Mouse (Mus musculus) hindbrain, postnatal 0 days (tissue): Measurements from ENCODE around the gene Pycr1. TPM values are rescaled to one million over a fixed set of nuclear protein-coding genes. Genes with fewer than 3 reads are reported as not detected.
A peak's percentile ranks its signal among the peaks of the same experiment; 100 is the strongest.

Source experiments
- ATAC-seq: fragments of 200-750 bp; cut with Nextera tagmentation; 2 replicates; pipeline ENCODE4 v1.8.0; 2017; ENCODE audit warnings: mild to moderate bottlenecking, moderate TSS enrichment, moderate library complexity
- DNase-seq: peaks from one replicate; pipeline ENCODE4 v3.0.0-alpha.2; 2015; ENCODE audit warnings: low spot score
- H3K27ac ChIP-seq: fragments of 300-500 bp; sonication (generic); 2 replicates; pipeline ENCODE4 v1.5.1; 2014; ENCODE audit warnings: mild to moderate bottlenecking
- H3K27me3 ChIP-seq: fragments of 300-500 bp; sonication (generic); 2 replicates; pipeline ENCODE4 v1.6.1; 2014; ENCODE audit warnings: low read length, mixed read lengths; ENCODE audit not compliant: insufficient read depth
- H3K36me3 ChIP-seq: fragments of 300-500 bp; sonication (generic); 2 replicates; pipeline ENCODE4 v1.6.1; 2014; ENCODE audit warnings: low read length, mixed read lengths; ENCODE audit not compliant: insufficient read depth
- H3K4me1 ChIP-seq: fragments of 300-500 bp; sonication (generic); 2 replicates; pipeline ENCODE4 v1.6.1; 2014; ENCODE audit warnings: antibody characterized with exemption, low read length, mixed read lengths; ENCODE audit not compliant: insufficient read depth
- H3K4me2 ChIP-seq: fragments of 300-500 bp; sonication (generic); 2 replicates; pipeline ENCODE4 v1.6.1; 2014; ENCODE audit warnings: low read depth, mild to moderate bottlenecking, low read length, moderate library complexity, mixed read lengths
- H3K4me3 ChIP-seq: fragments of 300-500 bp; sonication (generic); 2 replicates; pipeline ENCODE4 v1.5.1; 2014; ENCODE audit warnings: low read length
- H3K9ac ChIP-seq: fragments of 300-500 bp; sonication (generic); replicated peaks from 2 replicates; pipeline ENCODE4 v1.6.1; 2014; ENCODE audit warnings: mild to moderate bottlenecking, low read length, moderate library complexity, mixed read lengths
- H3K9me3 ChIP-seq: fragments of 300-500 bp; sonication (generic); 2 replicates; pipeline ENCODE4 v1.6.1; 2016; ENCODE audit warnings: low read length, mixed read lengths
- CTCF ChIP-seq: IDR thresholded peaks from 2 replicates; pipeline ENCODE4 v1.5.1; 2016; ENCODE audit warnings: antibody characterized with exemption, control low read depth, low read depth
- WGBS: fragments of 180-500 bp; shearing (Covaris S2); extraction: QIAGEN DNeasy Blood & Tissue Kit; methylation state at CpG from one replicate; pipeline ENCODE4 v1.1.7; 2014; 5-methylcytosine and 5-hydroxymethylcytosine counted together
- polyA plus RNA-seq: library from polyadenylated mRNA; unstranded; fragments of >200 nt; fragmentation: Nextera tagmentation; extraction: Ambion mirVana; gene quantifications from 2 replicates; pipeline ENCODE4 v1.2.1, GENCODE M21; 2015
- total RNA-seq: library from RNA; depleted of rRNA; stranded (reverse); fragments of >200 nt; gene quantifications from 2 replicates; pipeline ENCODE4 v1.2.3, GENCODE M21; 2014

Gene Pycr1
- total and polyA plus RNA-seq, 2 experiments from 2014 or later: 9.3 to 13.8 TPM

GRCm38 (mm10) chr11:120627468-120628300, 15.9 kb downstream of the Pycr1 start:
- Histone ChIP-seq H3K4me1 (peaks cover 22% of the 10 kb centered on the region), H3K27ac (no peak overlapping the region), H3K4me2 (no peak overlapping the region), H3K9me3 (no peaks in the 10 kb centered on the region), H3K4me3 (no peak overlapping the region), H3K36me3 (peaks cover 12% of the 10 kb centered on the region; the same call in 1 of the 2 replicates), H3K27me3 (no peaks in the 10 kb centered on the region), H3K9ac (no peak overlapping the region)
- no peak for TF ChIP-seq CTCF
- DNase-seq (no peak), ATAC-seq (no peak)
- WGBS: 70% methylated on average over 22 of the region's 22 CpGs

- Histone ChIP-seq H3K9ac (no peak overlapping the region), H3K36me3 (peaks cover 16% of the 10 kb centered on the region; the same call in 1 of the 2 replicates), H3K4me2 (no peak overlapping the region), H3K4me1 (peaks cover 20% of the 10 kb centered on the region), H3K27me3 (no peaks in the 10 kb centered on the region), H3K9me3 (no peaks in the 10 kb centered on the region), H3K27ac (no peak overlapping the region), H3K4me3 (no peak overlapping the region)
- DNase-seq: no peak
- no peak for ATAC-seq
- TF ChIP-seq CTCF: no peak
- 90% methylated on average over 11 of the region's 11 CpGs for WGBS
Measured at GRCm38 (mm10) chr11:120626785-120627467, 16.6 kb downstream of the Pycr1 start.

- H3K27ac ChIP-seq: peak within 1 kb of the TSS; percentile 84
- H3K9me3 ChIP-seq: no peaks in the 10 kb centered on the region
- H3K4me3 ChIP-seq: peak within 1 kb of the TSS; percentile 89
- ATAC-seq (peak; percentile 48), DNase-seq (no peak)
- H3K9ac ChIP-seq: peak within 1 kb of the TSS; percentile 78
- no peak for TF ChIP-seq CTCF
- peaks cover 7% of the 10 kb centered on the region for H3K4me1 ChIP-seq
- 24% methylated on average over 5 of the region's 5 CpGs for WGBS
- no peaks in the 10 kb centered on the region for H3K27me3 ChIP-seq
- H3K4me2 ChIP-seq: peak within 1 kb of the TSS; percentile 91
- peaks cover 32% of the 10 kb centered on the region; the same call in 1 of the 2 replicates for H3K36me3 ChIP-seq
Measured at GRCm38 (mm10) chr11:120625152-120625775, 18.3 kb downstream of the Pycr1 start, which contains the start of gene Sirt7. TSS of gene Sirt7 (minus strand) at chr11:120625240.

GRCm38 (mm10) chr11:120624680-120625111, 18.9 kb downstream of the Pycr1 start:
- TF ChIP-seq CTCF: no peak
- Histone ChIP-seq H3K4me3 (peak overlapping the region; percentile 89), H3K9me3 (no peaks in the 10 kb centered on the region), H3K4me1 (peaks cover 5% of the 10 kb centered on the region), H3K27me3 (no peaks in the 10 kb centered on the region), H3K27ac (peak overlapping the region; percentile 84), H3K9ac (peak overlapping the region; percentile 78), H3K36me3 (peaks cover 38% of the 10 kb centered on the region; the same call in 1 of the 2 replicates), H3K4me2 (peak overlapping the region; percentile 91)
- WGBS: under 1% methylated on average over 52 of the region's 53 CpGs
- peak; percentile 93 for DNase-seq
- ATAC-seq: peak; percentile 79

GRCm38 (mm10) chr11:120623961-120624679, 19.4 kb downstream of the Pycr1 start:
- ATAC-seq (peak; percentile 71), DNase-seq (peak; percentile 70)
- H3K27ac ChIP-seq: peak overlapping the region; percentile 84
- no peaks in the 10 kb centered on the region for H3K27me3 ChIP-seq
- peak; percentile 70 for TF ChIP-seq CTCF
- peak overlapping the region; percentile 78 for H3K9ac ChIP-seq
- H3K9me3 ChIP-seq: no peaks in the 10 kb centered on the region
- peaks cover 5% of the 10 kb centered on the region for H3K4me1 ChIP-seq
- H3K4me3 ChIP-seq: peak overlapping the region; percentile 89
- WGBS: 14% methylated on average over 27 of the region's 30 CpGs
- H3K36me3 ChIP-seq: peaks cover 40% of the 10 kb centered on the region; the same call in 1 of the 2 replicates
- H3K4me2 ChIP-seq: peak overlapping the region; percentile 91

- WGBS: 94% methylated on average over 6 of the region's 6 CpGs
- no peak for TF ChIP-seq CTCF
- Histone ChIP-seq H3K4me1 (peaks cover 5% of the 10 kb centered on the region), H3K27ac (no peak overlapping the region), H3K9me3 (no peaks in the 10 kb centered on the region), H3K4me3 (no peak overlapping the region), H3K4me2 (no peak overlapping the region), H3K36me3 (peaks cover 48% of the 10 kb centered on the region; the same call in 1 of the 2 replicates), H3K9ac (no peak overlapping the region), H3K27me3 (no peaks in the 10 kb centered on the region)
- ATAC-seq: no peak
- DNase-seq: no peak
Measured at GRCm38 (mm10) chr11:120622805-120623204, 20.8 kb downstream of the Pycr1 start.
